Mouse (Mus musculus) embryonic fibroblast, embryonic 13.5 days (primary cell): ENCODE data around the gene Sp7.
A peak's percentile ranks its signal among the peaks of the same experiment; 100 is the strongest.

Source experiments
- CTCF ChIP-seq: IDR thresholded peaks from 2 replicates; pipeline ENCODE4 v1.5.1; 2011; ENCODE audit warnings: mild to moderate bottlenecking, control low read depth, low read length, moderate library complexity, borderline replicate concordance; ENCODE audit not compliant: insufficient read depth
- POLR2A ChIP-seq: IDR thresholded peaks from 2 replicates; pipeline ENCODE4 v1.6.1; 2011; ENCODE audit warnings: low read depth, mild to moderate bottlenecking, control low read depth, low read length, moderate library complexity

GRCm38 (mm10) chr15:102350138-102350941, 16.6 kb downstream of the Sp7 start, which contains the start of gene Aaas:
- TF ChIP-seq CTCF (peak; percentile 88), POLR2A (peak; percentile 69)
